Mouse (Mus musculus) forebrain, postnatal 0 days (tissue): ENCODE measurements around the gene Srrm3. TPM values are rescaled to one million over a fixed set of nuclear protein-coding genes. Genes with fewer than 3 reads are reported as not detected.

Experiments
- ATAC-seq: fragments of 200-750 bp; cut with Nextera tagmentation; 2 replicates; pipeline ENCODE4 v1.8.0; 2017; ENCODE audit warnings: mild to moderate bottlenecking, moderate library complexity
- DNase-seq: peaks from one replicate; pipeline ENCODE4 v3.0.0-alpha.2; 2015
- H3K27ac ChIP-seq: fragments of 300-500 bp; sonication (generic); 2 replicates; pipeline ENCODE4 v1.5.1; 2014; ENCODE audit warnings: low read depth, mild to moderate bottlenecking, antibody characterized with exemption, low read length, moderate library complexity, mixed read lengths
- H3K27me3 ChIP-seq: fragments of 300-500 bp; sonication (generic); 2 replicates; pipeline ENCODE4 v1.6.1; 2014; ENCODE audit warnings: mild to moderate bottlenecking, low read length, mixed read lengths; ENCODE audit not compliant: insufficient read depth
- H3K36me3 ChIP-seq: fragments of 300-500 bp; sonication (generic); 2 replicates; pipeline ENCODE4 v1.6.1; 2014; ENCODE audit warnings: mild to moderate bottlenecking, moderate library complexity; ENCODE audit not compliant: insufficient read depth
- H3K4me1 ChIP-seq: fragments of 300-500 bp; sonication (generic); 2 replicates; pipeline ENCODE4 v1.6.1; 2014; ENCODE audit warnings: antibody characterized with exemption; ENCODE audit not compliant: insufficient read depth
- H3K4me2 ChIP-seq: fragments of 300-500 bp; sonication (generic); 2 replicates; pipeline ENCODE4 v1.6.1; 2014; ENCODE audit warnings: low read depth, mild to moderate bottlenecking, moderate library complexity
- H3K4me3 ChIP-seq: fragments of 300-500 bp; sonication (generic); 2 replicates; pipeline ENCODE4 v1.5.1; 2014; ENCODE audit warnings: low read depth, low read length, mixed read lengths
- H3K9ac ChIP-seq: fragments of 300-500 bp; sonication (generic); 2 replicates; pipeline ENCODE4 v1.6.1; 2014; ENCODE audit warnings: mild to moderate bottlenecking
- H3K9me3 ChIP-seq: fragments of 300-500 bp; sonication (generic); 2 replicates; pipeline ENCODE4 v1.6.1; 2016; ENCODE audit warnings: low read length
- CTCF ChIP-seq: sonication (generic); IDR thresholded peaks from 2 replicates; pipeline ENCODE4 v1.5.1; 2016; ENCODE audit warnings: antibody characterized with exemption, control low read depth, low read depth
- WGBS: fragments of 180-500 bp; shearing (Covaris S2); extraction: QIAGEN DNeasy Blood & Tissue Kit; methylation state at CpG from one replicate; pipeline ENCODE4 v1.1.7; 2014; 5-methylcytosine and 5-hydroxymethylcytosine counted together
- polyA plus RNA-seq: library from polyadenylated mRNA; unstranded; fragments of >200 nt; fragmentation: Nextera tagmentation; extraction: Ambion mirVana; gene quantifications from 2 replicates; pipeline ENCODE4 v1.2.1, GENCODE M21; 2015
- total RNA-seq: library from RNA; depleted of rRNA; stranded (reverse); fragments of >200 nt; gene quantifications from 2 replicates; pipeline ENCODE4 v1.2.3, GENCODE M21; 2014

The Srrm3 gene
- total and polyA plus RNA-seq, 2 experiments from 2014 or later, result 44.6 to 70.5 TPM

DNA sequence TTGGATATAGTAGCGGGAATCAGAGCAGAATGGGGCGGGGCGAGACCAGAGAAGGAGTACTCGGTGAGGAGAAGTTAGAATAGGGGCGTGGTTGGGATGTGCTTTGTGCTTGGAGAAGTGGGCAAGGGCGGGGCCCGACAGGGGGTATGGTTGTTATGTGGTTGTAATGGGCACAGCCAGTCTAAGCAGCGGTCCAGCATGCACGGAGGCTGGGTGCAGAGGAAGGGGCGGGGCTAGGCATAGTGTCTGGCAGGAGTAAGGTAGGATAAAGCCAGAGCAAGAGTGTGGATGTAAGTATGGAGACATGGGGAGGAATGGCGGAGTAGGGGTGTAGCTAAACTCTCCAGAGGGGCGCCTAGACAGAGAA lies 28.8 kb downstream of the Srrm3 start:
- TF ChIP-seq CTCF, result no peak
- Histone ChIP-seq H3K4me2 (peak overlapping the region; percentile 85), H3K9me3 (no peaks in the 10 kb centered on the region), H3K36me3 (peaks cover 3% of the 10 kb centered on the region; the same call in 1 of the 2 replicates), H3K27ac (peak overlapping the region; percentile 83), H3K9ac (peak overlapping the region; percentile 59), H3K27me3 (no peaks in the 10 kb centered on the region), H3K4me3 (peak overlapping the region; percentile 48), H3K4me1 (peaks cover 6% of the 10 kb centered on the region; the same call in 1 of the 2 replicates)
- DNase-seq, result no peak
- peak; percentile 35; the same call in 1 of the 2 replicates for ATAC-seq
- 6% methylated on average over 12 of the region's 12 CpGs for WGBS

DNA sequence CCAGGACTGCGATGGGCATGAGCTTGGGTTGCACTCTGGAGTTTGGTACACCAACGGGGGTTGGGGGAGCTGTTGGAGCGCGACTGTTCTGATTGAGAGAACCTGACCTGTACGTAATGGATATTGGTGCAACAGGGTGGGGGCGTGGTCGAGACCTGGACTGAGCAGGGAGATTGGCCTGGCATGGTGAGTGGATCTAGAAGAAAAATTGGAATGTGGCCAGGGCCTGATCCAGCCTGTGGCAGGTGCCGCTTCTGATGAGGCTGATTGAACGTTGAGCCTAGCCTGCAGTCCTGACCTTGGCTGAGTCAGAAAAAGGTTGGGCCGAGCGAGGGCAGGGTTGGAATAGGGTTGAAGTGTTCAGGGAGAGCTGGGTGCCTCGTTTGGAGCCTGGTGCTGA lies 29.3 kb downstream of the Srrm3 start:
- no peaks in the 10 kb centered on the region for H3K27me3 ChIP-seq
- H3K36me3 ChIP-seq, result peaks cover 6% of the 10 kb centered on the region; the same call in 1 of the 2 replicates
- H3K4me2 ChIP-seq, result peak overlapping the region; percentile 85
- peak overlapping the region; percentile 48 for H3K4me3 ChIP-seq
- peaks cover 6% of the 10 kb centered on the region; the same call in 1 of the 2 replicates for H3K4me1 ChIP-seq
- DNase-seq (no peak), ATAC-seq (no peak)
- peak overlapping the region; percentile 83; the same call in 1 of the 2 replicates for H3K27ac ChIP-seq
- no peaks in the 10 kb centered on the region for H3K9me3 ChIP-seq
- WGBS, result 21% methylated on average over 12 of the region's 12 CpGs
- TF ChIP-seq CTCF, result no peak
- peak overlapping the region; percentile 59 for H3K9ac ChIP-seq

DNA sequence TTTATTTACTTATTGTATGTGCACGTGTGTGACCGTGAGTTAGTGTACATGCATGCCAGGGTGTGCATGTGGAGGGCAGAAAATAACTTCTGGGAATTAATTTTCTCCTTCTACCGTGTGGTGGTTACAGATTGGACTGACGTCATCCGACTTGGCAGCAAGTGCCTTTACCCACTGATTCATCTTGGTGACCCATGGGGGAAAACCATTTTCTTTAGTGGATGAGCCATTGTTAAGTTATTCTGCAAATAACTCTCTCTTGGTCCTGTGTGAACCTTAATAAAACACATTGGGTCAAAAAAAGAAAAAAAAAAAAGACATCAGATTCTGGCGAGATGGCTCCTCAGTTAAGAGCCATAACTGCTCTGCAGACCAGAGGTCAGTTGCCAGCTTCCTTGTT lies 35.0 kb downstream of the Srrm3 start:
- DNase-seq, result no peak
- TF ChIP-seq CTCF, result no peak
- Histone ChIP-seq H3K36me3 (peaks cover 9% of the 10 kb centered on the region; the same call in 1 of the 2 replicates), H3K4me1 (no peaks in the 10 kb centered on the region), H3K4me2 (no peak overlapping the region), H3K9ac (no peak overlapping the region), H3K27ac (no peak overlapping the region), H3K27me3 (no peaks in the 10 kb centered on the region), H3K9me3 (no peaks in the 10 kb centered on the region), H3K4me3 (no peak overlapping the region)
- WGBS, result 69% methylated on average over 6 of the region's 6 CpGs
- ATAC-seq, result no peak

DNA sequence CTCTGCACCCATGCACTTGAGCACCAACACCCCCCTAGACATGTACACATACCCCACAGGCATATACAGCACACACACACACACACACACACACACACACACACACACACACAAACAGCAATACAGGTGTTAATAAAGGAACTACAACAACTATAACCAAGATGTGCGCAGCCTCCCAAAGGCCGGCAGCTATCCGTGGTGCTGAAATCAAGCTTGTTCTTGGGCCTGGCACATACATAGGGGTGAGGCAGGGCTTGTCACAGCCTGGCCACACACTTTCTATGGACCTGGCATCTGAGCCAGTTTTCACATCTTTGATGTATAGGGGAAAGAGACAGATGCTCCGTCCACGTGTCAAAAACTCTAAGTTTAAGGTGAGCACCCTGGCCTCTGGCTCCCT lies 36.7 kb downstream of the Srrm3 start:
- peaks cover 9% of the 10 kb centered on the region; the same call in 1 of the 2 replicates for H3K36me3 ChIP-seq
- no peak for ATAC-seq
- H3K27me3 ChIP-seq, result no peaks in the 10 kb centered on the region
- H3K4me1 ChIP-seq, result no peaks in the 10 kb centered on the region
- DNase-seq, result no peak
- WGBS, result 26% methylated on average over 5 of the region's 5 CpGs
- no peak overlapping the region for H3K27ac ChIP-seq
- no peak overlapping the region for H3K4me2 ChIP-seq
- H3K9me3 ChIP-seq, result no peaks in the 10 kb centered on the region
- no peak overlapping the region for H3K9ac ChIP-seq
- no peak overlapping the region for H3K4me3 ChIP-seq
- no peak for TF ChIP-seq CTCF

DNA sequence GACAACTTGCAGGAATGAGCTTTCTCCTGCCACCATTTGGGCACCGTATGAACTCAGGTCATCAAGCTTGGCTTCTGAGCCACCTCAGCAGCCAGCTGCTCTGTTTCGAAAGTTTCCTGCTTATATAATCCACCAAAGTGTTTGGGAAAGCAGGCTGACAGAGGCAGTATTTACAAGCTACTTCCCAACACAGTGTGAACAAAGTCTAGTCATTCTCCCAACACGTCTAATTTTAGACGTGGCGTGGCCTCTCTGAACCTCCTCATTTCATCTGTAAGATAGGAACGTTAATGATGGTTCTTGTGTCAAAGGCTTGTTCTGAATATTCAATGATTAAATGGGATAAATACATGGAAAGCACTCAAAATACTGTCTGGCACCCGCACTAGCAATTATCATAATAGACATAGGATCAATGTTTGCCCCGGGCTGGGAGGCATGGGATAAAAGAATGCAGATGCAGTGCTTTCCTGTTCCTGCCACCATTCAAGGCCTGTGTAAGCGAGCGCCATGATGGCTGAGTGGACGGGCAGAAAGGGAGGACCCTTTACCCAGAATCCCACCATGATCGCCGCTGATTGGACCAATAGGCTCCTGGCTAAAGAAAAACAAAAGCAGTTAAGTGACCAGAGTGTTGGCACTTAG lies 39.1 kb downstream of the Srrm3 start:
- H3K27ac ChIP-seq, result no peak overlapping the region
- ATAC-seq (peak; percentile 68; the same call in 1 of the 2 replicates), DNase-seq (peak; percentile 48)
- 52% methylated on average over 13 of the region's 13 CpGs for WGBS
- peaks cover 3% of the 10 kb centered on the region; the same call in 1 of the 2 replicates for H3K27me3 ChIP-seq
- TF ChIP-seq CTCF, result no peak
- H3K36me3 ChIP-seq, result peaks cover 3% of the 10 kb centered on the region; the same call in 1 of the 2 replicates
- H3K9ac ChIP-seq, result no peak overlapping the region
- no peaks in the 10 kb centered on the region for H3K4me1 ChIP-seq
- no peak overlapping the region for H3K4me3 ChIP-seq
- H3K9me3 ChIP-seq, result no peaks in the 10 kb centered on the region
- no peak overlapping the region for H3K4me2 ChIP-seq

DNA sequence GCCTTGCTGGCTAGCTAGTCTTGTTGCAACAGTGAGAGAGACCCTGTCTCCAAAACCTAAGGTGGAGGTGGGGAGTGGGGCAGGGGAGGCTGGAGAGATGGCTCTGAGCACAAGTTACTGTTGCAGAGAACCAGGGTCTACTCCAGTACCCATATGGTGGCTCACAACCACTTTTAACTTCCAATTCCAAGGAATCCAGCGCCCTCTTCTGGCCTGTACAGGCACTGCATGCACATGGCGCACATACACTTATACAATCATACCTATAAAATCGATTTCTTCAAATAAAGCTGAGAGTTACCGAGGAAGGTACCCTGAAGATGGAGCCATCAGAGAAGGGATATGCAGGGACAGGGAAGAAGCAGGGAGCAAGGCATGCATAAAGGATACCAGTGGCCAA lies 40.8 kb downstream of the Srrm3 start:
- WGBS, result 74% methylated on average over 4 of the region's 4 CpGs
- TF ChIP-seq CTCF, result peak; percentile 46
- Histone ChIP-seq H3K4me2 (no peak overlapping the region), H3K4me3 (no peak overlapping the region), H3K9ac (no peak overlapping the region), H3K36me3 (peaks cover 8% of the 10 kb centered on the region), H3K4me1 (peaks cover 7% of the 10 kb centered on the region; the same call in 1 of the 2 replicates), H3K9me3 (no peaks in the 10 kb centered on the region), H3K27ac (no peak overlapping the region), H3K27me3 (peaks cover 3% of the 10 kb centered on the region; the same call in 1 of the 2 replicates)
- no peak for ATAC-seq
- DNase-seq, result no peak

DNA sequence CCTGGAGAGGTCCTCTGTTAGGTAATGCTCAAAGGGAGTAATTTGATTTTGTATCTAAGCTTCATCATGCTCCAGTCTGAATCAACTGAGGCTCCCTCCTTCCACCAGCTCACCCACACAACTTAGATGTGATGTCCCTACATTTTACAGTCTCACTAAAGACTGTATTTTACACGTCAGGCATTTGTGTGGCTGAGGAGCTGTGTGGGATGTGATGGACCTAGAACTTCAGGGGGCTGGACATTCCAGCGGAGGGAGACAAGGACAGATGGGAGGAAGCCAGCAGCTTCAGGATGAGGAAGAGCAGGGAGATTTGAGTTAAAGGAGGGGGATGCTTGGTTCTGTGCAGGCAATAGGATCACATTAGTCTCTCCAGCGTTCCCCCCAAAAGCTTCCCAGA lies 41.2 kb downstream of the Srrm3 start:
- peaks cover 3% of the 10 kb centered on the region; the same call in 1 of the 2 replicates for H3K27me3 ChIP-seq
- no peak overlapping the region for H3K27ac ChIP-seq
- DNase-seq, result no peak
- no peak overlapping the region for H3K4me2 ChIP-seq
- TF ChIP-seq CTCF, result no peak
- no peak overlapping the region for H3K9ac ChIP-seq
- ATAC-seq, result no peak
- peaks cover 9% of the 10 kb centered on the region for H3K36me3 ChIP-seq
- 95% methylated on average over 3 of the region's 3 CpGs for WGBS
- no peak overlapping the region for H3K4me3 ChIP-seq
- peaks cover 7% of the 10 kb centered on the region; the same call in 1 of the 2 replicates for H3K4me1 ChIP-seq
- no peaks in the 10 kb centered on the region for H3K9me3 ChIP-seq
